Mouse (Mus musculus) intestine, embryonic 15.5 days (tissue): ENCODE results near the gene Ndrg3. TPM values are rescaled to one million over a fixed set of nuclear protein-coding genes. Genes with fewer than 3 reads are reported as not detected.
A peak's percentile ranks its signal among the peaks of the same experiment; 100 is the strongest.
"Not testable (repeated sequence)": the region's sequence is repeated elsewhere in the genome, so short reads cannot be mapped to it uniquely, and the experiment has no call there.

Experiments
- ATAC-seq: fragments of 200-750 bp; cut with Nextera tagmentation; 2 replicates; pipeline ENCODE4 v1.8.0; 2017; ENCODE audit warnings: moderate TSS enrichment, moderate library complexity
- H3K27ac ChIP-seq: fragments of 300-500 bp; sonication (generic); 2 replicates; pipeline ENCODE4 v1.5.1; 2015; ENCODE audit warnings: mild to moderate bottlenecking, inconsistent platforms
- H3K27me3 ChIP-seq: fragments of 300-500 bp; sonication (generic); replicated peaks from 2 replicates; pipeline ENCODE4 v1.6.1; 2015; ENCODE audit warnings: inconsistent platforms
- H3K36me3 ChIP-seq: fragments of 300-500 bp; sonication (generic); 2 replicates; pipeline ENCODE4 v1.6.1; 2015; ENCODE audit warnings: inconsistent platforms
- H3K4me1 ChIP-seq: fragments of 300-500 bp; sonication (generic); replicated peaks from 2 replicates; pipeline ENCODE4 v1.6.1; 2015; ENCODE audit warnings: inconsistent platforms
- H3K4me2 ChIP-seq: fragments of 300-500 bp; sonication (generic); replicated peaks from 2 replicates; pipeline ENCODE4 v1.6.1; 2015; ENCODE audit warnings: mild to moderate bottlenecking, inconsistent platforms
- H3K4me3 ChIP-seq: fragments of 300-500 bp; sonication (generic); replicated peaks from 2 replicates; pipeline ENCODE4 v1.5.1; 2015; ENCODE audit warnings: inconsistent platforms
- H3K9ac ChIP-seq: fragments of 300-500 bp; sonication (generic); 2 replicates; pipeline ENCODE4 v1.6.1; 2015; ENCODE audit warnings: inconsistent platforms
- H3K9me3 ChIP-seq: fragments of 300-500 bp; sonication (generic); 2 replicates; pipeline ENCODE4 v1.6.1; 2016; ENCODE audit warnings: inconsistent platforms
- WGBS: fragments of 180-500 bp; shearing (Covaris S2); methylation state at CpG from one replicate; pipeline ENCODE4 v1.1.7; 2015; 5-methylcytosine and 5-hydroxymethylcytosine counted together
- polyA plus RNA-seq: library from polyadenylated mRNA; unstranded; fragments of >200 nt; fragmentation: Nextera tagmentation; extraction: Ambion mirVana; gene quantifications from 2 replicates; pipeline ENCODE4 v1.2.1, GENCODE M21; 2015

Gene Ndrg3
- polyA plus RNA-seq, 1 experiment from 2014 or later, result 41.7 TPM

DNA sequence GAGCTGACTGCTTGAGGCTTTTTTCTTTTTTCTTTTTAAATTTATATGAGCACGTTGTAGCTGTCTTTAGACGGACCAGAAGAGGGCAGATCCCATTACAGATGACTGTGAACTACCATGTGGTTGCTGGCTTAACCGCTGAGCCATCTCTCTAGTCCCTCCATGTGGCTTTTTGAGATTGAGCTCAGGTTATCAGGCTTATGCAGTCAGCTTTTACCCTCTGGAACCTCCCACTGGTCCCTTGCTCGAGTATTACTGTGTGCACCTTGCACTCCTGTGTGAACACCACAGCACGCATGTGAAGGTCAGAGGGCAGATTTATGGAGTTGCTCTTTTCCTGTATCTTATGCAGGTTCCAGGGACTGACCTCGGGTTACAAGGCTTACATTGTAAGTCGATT, 35.5 kb downstream of the Ndrg3 start:
- Histone ChIP-seq H3K9me3 (no peaks in the 10 kb centered on the region), H3K36me3 (no peaks in the 10 kb centered on the region), H3K9ac (no peak overlapping the region), H3K27me3 (no peaks in the 10 kb centered on the region), H3K4me2 (no peak overlapping the region), H3K4me1 (no peaks in the 10 kb centered on the region), H3K4me3 (no peak overlapping the region), H3K27ac (no peak overlapping the region)
- ATAC-seq, result peak; percentile 41
- WGBS, result 67% methylated on average over 7 of the region's 7 CpGs

- Histone ChIP-seq H3K9me3 (no peaks in the 10 kb centered on the region), H3K27ac (no peak overlapping the region), H3K9ac (no peak overlapping the region), H3K4me2 (no peak overlapping the region), H3K36me3 (no peaks in the 10 kb centered on the region), H3K27me3 (no peaks in the 10 kb centered on the region), H3K4me1 (no peaks in the 10 kb centered on the region), H3K4me3 (no peak overlapping the region)
- ATAC-seq, result no peak
- WGBS, result 89% methylated on average over 5 of the region's 5 CpGs
These were observed 37.4 kb downstream of the Ndrg3 start for GRCm38 (mm10) chr2:156954463-156954862.

- Histone ChIP-seq H3K36me3 (no peaks in the 10 kb centered on the region), H3K9me3 (no peaks in the 10 kb centered on the region), H3K4me2 (no peak overlapping the region), H3K4me1 (no peaks in the 10 kb centered on the region), H3K9ac (no peak overlapping the region), H3K27ac (no peak overlapping the region), H3K27me3 (no peaks in the 10 kb centered on the region), H3K4me3 (no peak overlapping the region)
- peak; percentile 97 for ATAC-seq
- 74% methylated on average over 10 of the region's 10 CpGs for WGBS
These were observed 40.4 kb downstream of the Ndrg3 start for GRCm38 (mm10) chr2:156951301-156952094.

GRCm38 (mm10) chr2:156950816-156951215, 41.0 kb downstream of the Ndrg3 start:
- ATAC-seq, result no peak
- H3K4me2 ChIP-seq, result no peak overlapping the region
- no peaks in the 10 kb centered on the region for H3K4me1 ChIP-seq
- no peaks in the 10 kb centered on the region for H3K36me3 ChIP-seq
- H3K27ac ChIP-seq, result no peak overlapping the region
- no peak overlapping the region for H3K9ac ChIP-seq
- no peaks in the 10 kb centered on the region for H3K9me3 ChIP-seq
- WGBS, result 94% methylated on average over 3 of the region's 3 CpGs
- no peak overlapping the region for H3K4me3 ChIP-seq
- H3K27me3 ChIP-seq, result no peaks in the 10 kb centered on the region

DNA sequence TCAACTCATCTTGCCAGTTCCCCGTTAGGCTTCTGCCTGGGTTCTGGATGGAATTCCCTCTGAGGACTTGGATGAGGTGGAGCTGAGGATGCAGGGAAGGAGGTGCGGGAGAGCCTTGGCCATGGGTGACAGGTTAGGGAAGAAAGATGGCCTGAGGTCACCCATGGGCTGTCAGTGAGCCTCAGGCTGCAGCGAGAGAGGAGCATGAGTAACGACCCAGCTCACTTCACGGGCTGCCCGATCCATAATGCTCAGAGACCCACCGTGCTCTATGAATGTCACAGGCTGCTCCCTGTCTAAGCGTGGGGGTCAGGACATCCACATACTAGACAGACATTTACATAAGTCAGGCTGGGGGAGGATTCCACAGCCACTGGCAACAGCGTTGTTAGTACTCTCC, 50.3 kb downstream of the Ndrg3 start:
- H3K9ac ChIP-seq, H3K27ac ChIP-seq, H3K4me3 ChIP-seq, H3K4me2 ChIP-seq, ATAC-seq, H3K4me1 ChIP-seq, H3K36me3 ChIP-seq, H3K27me3 ChIP-seq, H3K9me3 ChIP-seq: not testable (repeated sequence)
- 77% methylated on average over 9 of the region's 9 CpGs for WGBS

DNA sequence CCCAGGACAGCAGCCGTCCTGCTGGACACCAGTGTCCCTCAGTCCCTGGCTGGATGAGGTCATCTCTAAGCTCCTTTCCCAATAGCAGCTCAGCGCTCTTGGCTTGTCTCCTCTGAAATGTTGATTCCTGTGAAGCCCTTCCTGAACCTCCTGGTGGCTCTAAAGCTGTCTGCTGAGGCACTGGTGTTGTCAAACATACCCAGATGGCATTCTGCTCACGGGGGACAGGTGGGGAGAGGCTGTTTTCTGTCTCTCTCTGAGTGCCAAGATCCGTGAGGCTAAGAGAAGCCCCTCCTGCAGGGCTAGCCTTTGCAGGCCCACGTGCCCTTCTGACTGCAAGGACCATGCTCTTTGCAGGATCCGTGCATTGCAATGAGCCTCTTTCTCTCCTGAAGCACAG, 51.9 kb downstream of the Ndrg3 start:
- not testable (repeated sequence) for H3K4me3 ChIP-seq, H3K27me3 ChIP-seq, H3K9ac ChIP-seq, H3K4me2 ChIP-seq, H3K36me3 ChIP-seq, H3K27ac ChIP-seq, H3K4me1 ChIP-seq, H3K9me3 ChIP-seq, ATAC-seq
- 67% methylated on average over 6 of the region's 6 CpGs for WGBS

DNA sequence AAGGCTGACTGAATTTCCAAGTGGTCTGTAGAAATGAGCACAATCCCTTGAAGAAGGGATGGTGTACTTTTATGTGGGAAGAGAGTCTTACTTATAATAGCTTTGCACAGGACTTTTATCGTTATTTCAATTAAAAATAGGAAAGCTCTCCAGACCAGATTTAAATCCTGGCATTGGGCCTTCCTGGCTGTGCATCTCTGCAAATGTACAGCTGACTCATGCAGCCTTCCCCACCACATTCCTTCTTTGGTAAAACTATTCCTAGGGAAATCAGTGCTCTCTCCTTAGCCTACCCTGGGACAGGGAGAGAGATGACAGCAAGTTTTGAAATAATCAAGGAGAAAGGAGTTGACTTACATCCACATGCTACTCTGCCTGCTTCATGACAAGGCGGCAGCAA, 54.1 kb downstream of the Ndrg3 start:
- Histone ChIP-seq H3K4me1 (no peaks in the 10 kb centered on the region), H3K4me3 (no peak overlapping the region), H3K9ac (no peak overlapping the region), H3K4me2 (no peak overlapping the region), H3K27me3 (no peaks in the 10 kb centered on the region), H3K27ac (no peak overlapping the region), H3K9me3 (no peaks in the 10 kb centered on the region), H3K36me3 (no peaks in the 10 kb centered on the region)
- peak; percentile 25; the same call in 1 of the 2 replicates for ATAC-seq
- WGBS, result 64% methylated on average over 2 of the region's 2 CpGs

- H3K27me3 ChIP-seq, result no peaks in the 10 kb centered on the region
- no peaks in the 10 kb centered on the region for H3K4me1 ChIP-seq
- no peaks in the 10 kb centered on the region for H3K9me3 ChIP-seq
- 80% methylated on average over 6 of the region's 6 CpGs for WGBS
- H3K9ac ChIP-seq, result no peak overlapping the region
- no peak overlapping the region for H3K4me3 ChIP-seq
- no peak overlapping the region for H3K4me2 ChIP-seq
- ATAC-seq, result peak; percentile 75
- no peak overlapping the region for H3K27ac ChIP-seq
- no peaks in the 10 kb centered on the region for H3K36me3 ChIP-seq
These were observed 56.9 kb downstream of the Ndrg3 start for GRCm38 (mm10) chr2:156935005-156935404.

DNA sequence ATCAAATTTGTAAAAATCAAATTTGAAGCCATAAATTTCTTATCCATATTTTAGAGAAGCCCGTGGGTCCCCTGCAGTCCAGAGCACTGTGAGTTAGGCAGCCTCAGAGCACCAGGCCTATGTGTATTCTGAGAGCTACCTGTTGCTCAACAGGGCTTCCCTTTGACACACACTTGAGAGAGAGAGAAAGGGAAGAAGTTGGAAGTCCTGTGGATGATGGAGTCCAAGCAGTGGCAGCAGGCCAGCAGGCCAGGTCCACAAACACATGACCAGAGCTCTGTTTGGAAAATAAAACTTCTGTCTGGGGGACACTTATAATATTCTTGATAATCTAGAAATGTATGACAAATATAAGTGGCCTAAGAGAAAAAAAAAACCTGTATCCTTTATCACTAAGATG, 58.4 kb downstream of the Ndrg3 start:
- Histone ChIP-seq H3K27ac (no peak overlapping the region), H3K4me1 (no peaks in the 10 kb centered on the region), H3K9me3 (no peaks in the 10 kb centered on the region), H3K4me3 (no peak overlapping the region), H3K9ac (no peak overlapping the region), H3K36me3 (no peaks in the 10 kb centered on the region), H3K27me3 (no peaks in the 10 kb centered on the region), H3K4me2 (no peak overlapping the region)
- ATAC-seq, result no peak
- WGBS, result 81% methylated on average over 1 of the region's 1 CpGs

- Histone ChIP-seq H3K9ac (no peak overlapping the region), H3K4me2 (no peak overlapping the region), H3K4me3 (no peak overlapping the region), H3K36me3 (no peaks in the 10 kb centered on the region), H3K27me3 (no peaks in the 10 kb centered on the region), H3K27ac (no peak overlapping the region), H3K4me1 (no peaks in the 10 kb centered on the region), H3K9me3 (no peaks in the 10 kb centered on the region)
- WGBS, result 97% methylated on average over 2 of the region's 2 CpGs
- no peak for ATAC-seq
These were observed 60.4 kb downstream of the Ndrg3 start for GRCm38 (mm10) chr2:156931421-156931820.

DNA sequence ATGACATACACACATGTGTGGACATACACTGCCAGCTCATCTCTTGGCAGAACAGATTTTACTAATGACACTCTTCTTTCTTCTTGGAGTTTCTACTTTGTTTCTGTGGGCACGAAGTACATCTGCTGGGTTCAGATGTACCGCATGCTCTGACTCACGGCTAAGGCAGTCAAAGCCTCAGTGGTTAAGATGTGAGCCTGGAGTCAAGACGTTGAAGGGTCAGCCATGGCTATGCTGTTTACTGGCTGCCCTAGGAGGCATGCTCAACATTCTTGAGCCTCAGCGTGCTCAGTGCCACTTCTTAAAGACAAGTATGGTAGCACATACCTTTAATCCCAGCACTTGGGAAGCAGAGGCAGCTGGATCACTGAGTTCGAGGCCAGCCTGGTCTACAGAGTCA, 61.3 kb downstream of the Ndrg3 start:
- Histone ChIP-seq H3K36me3 (no peaks in the 10 kb centered on the region), H3K27ac (no peak overlapping the region), H3K4me2 (no peak overlapping the region), H3K27me3 (no peaks in the 10 kb centered on the region), H3K4me3 (no peak overlapping the region), H3K4me1 (no peaks in the 10 kb centered on the region), H3K9me3 (no peaks in the 10 kb centered on the region), H3K9ac (no peak overlapping the region)
- WGBS, result 82% methylated on average over 6 of the region's 6 CpGs
- ATAC-seq, result no peak

DNA sequence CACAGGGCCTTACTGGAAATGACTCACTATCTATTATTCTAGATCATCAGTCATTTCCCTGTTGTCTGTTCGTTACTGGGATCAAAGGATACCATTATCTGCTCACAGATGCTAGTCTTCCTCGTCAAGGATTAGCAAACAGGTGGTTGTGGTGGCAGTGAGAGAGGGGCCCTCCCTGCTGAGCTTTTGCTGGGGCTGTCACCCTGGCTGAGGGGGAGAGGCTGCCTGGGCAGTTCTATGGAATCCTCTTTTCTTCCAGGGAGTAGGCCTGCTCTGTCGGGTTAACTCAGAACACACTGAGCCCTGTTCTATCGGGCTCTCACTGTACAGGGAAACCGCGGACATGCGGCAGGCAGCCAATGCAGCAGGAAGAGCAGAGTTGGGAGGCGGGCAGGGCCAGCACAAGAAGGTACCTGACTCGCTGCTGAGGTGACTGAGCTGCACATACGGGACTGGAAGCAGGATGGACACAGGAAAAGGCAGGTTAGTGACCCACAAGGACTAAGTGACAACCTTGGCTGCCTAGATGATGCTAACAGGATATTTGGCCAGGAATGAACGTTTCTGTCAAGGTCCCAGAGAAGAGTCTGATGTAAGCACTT, 62.2 kb downstream of the Ndrg3 start:
- no peak for ATAC-seq
- Histone ChIP-seq H3K4me1 (no peaks in the 10 kb centered on the region), H3K27ac (no peak overlapping the region), H3K36me3 (no peaks in the 10 kb centered on the region), H3K9me3 (no peaks in the 10 kb centered on the region), H3K9ac (no peak overlapping the region), H3K4me3 (no peak overlapping the region), H3K4me2 (no peak overlapping the region), H3K27me3 (no peaks in the 10 kb centered on the region)
- 58% methylated on average over 11 of the region's 11 CpGs for WGBS

- ATAC-seq, result no peak
- Histone ChIP-seq H3K4me1 (no peaks in the 10 kb centered on the region), H3K4me3 (no peak overlapping the region), H3K9ac (no peak overlapping the region), H3K36me3 (no peaks in the 10 kb centered on the region), H3K4me2 (no peak overlapping the region), H3K27me3 (no peaks in the 10 kb centered on the region), H3K27ac (no peak overlapping the region), H3K9me3 (no peaks in the 10 kb centered on the region)
- WGBS, result 94% methylated on average over 6 of the region's 6 CpGs
These were observed 63.2 kb downstream of the Ndrg3 start for GRCm38 (mm10) chr2:156928606-156929005.
